8 mouse cellular contexts compared by ENCODE assay signal in the genomic region with DNA sequence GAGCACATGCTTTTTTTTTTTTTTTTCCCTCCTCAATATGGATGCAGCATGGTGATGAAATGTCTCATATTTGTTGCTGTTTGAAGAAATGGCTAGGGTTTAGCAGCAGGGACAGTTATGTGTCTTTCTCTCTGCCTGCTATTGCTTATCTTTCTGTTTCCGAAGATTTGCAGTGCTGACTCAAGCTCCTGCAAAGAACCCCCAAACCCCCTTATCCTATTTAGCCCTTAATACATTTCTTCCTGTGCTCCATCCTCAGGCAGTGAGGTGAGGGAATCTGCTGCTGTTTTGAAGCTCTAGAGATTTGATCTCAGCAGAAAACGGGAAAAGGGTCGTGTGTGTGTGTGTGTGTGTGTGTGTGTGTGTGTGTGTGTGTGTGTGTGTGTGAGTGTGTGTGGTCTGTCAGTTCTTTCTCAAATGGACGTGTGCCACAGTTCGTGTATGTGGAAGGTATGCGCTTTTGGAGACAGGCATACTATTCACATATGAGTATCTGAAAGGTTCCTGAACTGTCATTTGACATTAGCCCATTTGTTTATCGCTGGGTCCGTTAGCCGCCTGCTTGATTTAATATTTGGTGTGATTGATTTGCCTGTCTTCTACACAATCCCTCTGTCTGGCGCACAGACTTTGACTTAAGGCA. TPM values are rescaled to one million over a fixed set of nuclear protein-coding genes. Genes with fewer than 3 reads are reported as not detected.
A peak's percentile ranks its signal among the peaks of the same experiment; 100 is the strongest.
DNase-seq lines count a peak whose midpoint lies in the region; ATAC-seq lines count a peak whose summit lies in the region.

No protein-coding gene starts in this region.

- H3K36me3 ChIP-seq in heart, embryonic 10.5 days = no peaks in the 10 kb centered on the region
- H3K36me3 ChIP-seq in intestine, embryonic 15.5 days = no peaks in the 10 kb centered on the region
- no peaks in the 10 kb centered on the region for H3K36me3 ChIP-seq in midbrain, embryonic 12.5 days

- 0 out of 2 replicates have a peak, but pooled peaks cover 7% of the 10 kb centered on the region for H3K27me3 ChIP-seq in heart, embryonic 10.5 days (ENCODE audit: insufficient read depth, poor library complexity, severe bottlenecking)
- no peaks in the 10 kb centered on the region for H3K27me3 ChIP-seq in intestine, embryonic 15.5 days (replicated peaks)
- peaks cover 5% of the 10 kb centered on the region; the same call in 1 of the 2 replicates for H3K27me3 ChIP-seq in midbrain, embryonic 12.5 days

- peak overlapping the region; percentile 63 for H3K4me2 ChIP-seq in intestine, embryonic 15.5 days (replicated peaks)
- H3K4me2 ChIP-seq in midbrain, embryonic 12.5 days (replicated peaks) = peak overlapping the region; percentile 62

- H3K27ac ChIP-seq in heart, embryonic 10.5 days = peak overlapping the region; percentile 75; the same call in 1 of the 2 replicates
- no peak overlapping the region for H3K27ac ChIP-seq in intestine, embryonic 15.5 days
- peak overlapping the region; percentile 86 for H3K27ac ChIP-seq in midbrain, embryonic 12.5 days (replicated peaks)

- H3K4me3 ChIP-seq in heart, embryonic 10.5 days = peak overlapping the region; percentile 66
- H3K4me3 ChIP-seq in intestine, embryonic 15.5 days (replicated peaks) = peak overlapping the region; percentile 40
- peak overlapping the region; percentile 54 for H3K4me3 ChIP-seq in midbrain, embryonic 12.5 days

- peak overlapping the region; percentile 23; the same call in 1 of the 2 replicates for H3K9ac ChIP-seq in intestine, embryonic 15.5 days
- peak overlapping the region; percentile 48 for H3K9ac ChIP-seq in midbrain, embryonic 12.5 days (replicated peaks)

- peaks cover 9% of the 10 kb centered on the region for H3K4me1 ChIP-seq in heart, embryonic 10.5 days
- no peaks in the 10 kb centered on the region for H3K4me1 ChIP-seq in intestine, embryonic 15.5 days (replicated peaks)
- peaks cover 5% of the 10 kb centered on the region; the same call in 1 of the 2 replicates for H3K4me1 ChIP-seq in midbrain, embryonic 12.5 days

- WGBS in heart, embryonic 10.5 days = 16% methylated on average over 10 of the region's 10 CpGs
- 10% methylated on average over 10 of the region's 10 CpGs for WGBS in intestine, embryonic 15.5 days
- WGBS in midbrain, embryonic 12.5 days = 14% methylated on average over 10 of the region's 10 CpGs

- H3K9me3 ChIP-seq in heart, embryonic 10.5 days = no peaks in the 10 kb centered on the region
- H3K9me3 ChIP-seq in intestine, embryonic 15.5 days = no peaks in the 10 kb centered on the region
- no peaks in the 10 kb centered on the region for H3K9me3 ChIP-seq in midbrain, embryonic 12.5 days

- ATAC-seq in intestine, embryonic 15.5 days = no peak
- peak; percentile 7 for ATAC-seq in midbrain, embryonic 12.5 days (ENCODE audit: low FRiP score, low read depth)

- DNase-seq in heart, embryonic 10.5 days (ENCODE audit: low spot score) = no peak
- DNase-seq in heart, adult 11 months = no peak
- peak; percentile 24 for DNase-seq in brain, embryonic 18.5 days (ENCODE audit: low read depth, low spot score)
- no peak for DNase-seq in spleen, adult 18-20 months
- no peak for DNase-seq in spleen, postnatal 4 days (ENCODE audit: low spot score in 2 of 2)
- no peak for DNase-seq in cerebellum, adult 8-10 months

RNA-seq across cellular contexts. Expression of gene Slc4a10, which starts 0.7 kb away (rescaled TPM):
- polyA plus RNA-seq in heart, embryonic 10.5 days (2016; fragmentation: Nextera tagmentation; extraction: Ambion mirVana) = 0.10 and 0.55 TPM in 2 replicates
- polyA plus RNA-seq in intestine, embryonic 15.5 days (2015; fragmentation: Nextera tagmentation; extraction: Ambion mirVana) = 0.86 and 1.1 TPM in 2 replicates
- polyA plus RNA-seq in midbrain, embryonic 12.5 days (2016; fragmentation: Nextera tagmentation; extraction: Ambion mirVana) = 1.4 and 2.0 TPM in 2 replicates
